Mouse (Mus musculus): ENCODE measurements around the gene Ostm1.

DNA sequence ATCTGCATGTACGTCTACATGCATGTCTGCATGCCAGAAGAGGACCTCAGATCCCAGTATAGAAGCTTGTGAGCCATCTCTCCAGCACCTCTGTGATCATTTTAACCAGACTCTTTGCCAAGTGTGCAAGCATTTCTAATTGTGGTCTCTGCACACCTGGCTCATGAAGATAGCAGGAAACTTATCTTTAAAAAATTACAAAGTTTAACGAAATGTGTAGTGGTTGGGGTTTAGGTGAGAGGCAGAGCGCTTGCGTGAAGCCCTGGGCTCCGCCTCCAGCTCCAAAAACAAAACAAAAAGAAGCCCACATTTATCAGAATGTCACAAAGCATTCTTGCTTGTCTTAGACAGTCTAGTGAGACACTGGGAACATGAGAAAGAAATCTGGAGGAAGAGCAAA lies 104.3 kb downstream of the Ostm1 start:
- TF ChIP-seq USF1 (IDR thresholded peaks at IDR 0.05; ENCODE audit: low read depth) (no peak), CTCF (IDR thresholded peaks at IDR 0.05; ENCODE audit: control insufficient read depth, insufficient read depth, insufficient read length) (no peak), MYOD1 (IDR thresholded peaks at IDR 0.05; ENCODE audit: control insufficient read depth, insufficient read length, low read depth) (no peak)
